Mouse (Mus musculus) midbrain, embryonic 11.5 days (tissue): ENCODE data around the gene Ctsw. TPM values are rescaled to one million over a fixed set of nuclear protein-coding genes. Genes with fewer than 3 reads are reported as not detected.

Experiments
- ATAC-seq: fragments of 200-750 bp; cut with Nextera tagmentation; 2 replicates; pipeline ENCODE4 v1.8.0; 2017; ENCODE audit warnings: moderate TSS enrichment, moderate library complexity; ENCODE audit not compliant: low FRiP score
- DNase-seq: peaks from one replicate; pipeline ENCODE4 v3.0.0; 2015; ENCODE audit warnings: low spot score; ENCODE audit errors: missing footprints
- H3K27ac ChIP-seq: fragments of 300-500 bp; sonication (generic); 2 replicates; pipeline ENCODE4 v1.5.1; 2014; ENCODE audit warnings: low read depth, low read length
- H3K27me3 ChIP-seq: fragments of 300-500 bp; sonication (generic); 2 replicates; pipeline ENCODE4 v1.6.1; 2014; ENCODE audit warnings: mild to moderate bottlenecking, low read length, moderate library complexity, mixed read lengths; ENCODE audit not compliant: control insufficient read depth, insufficient read depth
- H3K36me3 ChIP-seq: fragments of 300-500 bp; sonication (generic); 2 replicates; pipeline ENCODE4 v1.6.1; 2014; ENCODE audit warnings: mild to moderate bottlenecking, low read length, moderate library complexity, mixed read lengths; ENCODE audit not compliant: control insufficient read depth, insufficient read depth
- H3K4me1 ChIP-seq: fragments of 300-500 bp; sonication (generic); 2 replicates; pipeline ENCODE4 v1.6.1; 2014; ENCODE audit warnings: low read length; ENCODE audit not compliant: control insufficient read depth, insufficient read depth
- H3K4me2 ChIP-seq: fragments of 300-500 bp; sonication (generic); 2 replicates; pipeline ENCODE4 v1.6.1; 2014; ENCODE audit warnings: mild to moderate bottlenecking, moderate library complexity
- H3K4me3 ChIP-seq: fragments of 300-500 bp; sonication (generic); 2 replicates; pipeline ENCODE4 v1.5.1; 2014; ENCODE audit warnings: low read depth, low read length
- H3K9ac ChIP-seq: fragments of 300-500 bp; sonication (generic); 2 replicates; pipeline ENCODE4 v1.6.1; 2014; ENCODE audit warnings: low read length
- H3K9me3 ChIP-seq: fragments of 300-500 bp; sonication (generic); 2 replicates; pipeline ENCODE4 v1.6.1; 2016; ENCODE audit warnings: low read length; ENCODE audit not compliant: control insufficient read depth
- WGBS: fragments of 180-500 bp; shearing (Covaris S2); extraction: QIAGEN DNeasy Blood & Tissue Kit; methylation state at CpG from one replicate; pipeline ENCODE4 v1.1.7; 2014; 5-methylcytosine and 5-hydroxymethylcytosine counted together
- polyA plus RNA-seq: library from polyadenylated mRNA; unstranded; fragments of >200 nt; fragmentation: Nextera tagmentation; extraction: Ambion mirVana; gene quantifications from 2 replicates; pipeline ENCODE4 v1.2.1, GENCODE M21; 2014

The Ctsw gene
- polyA plus RNA-seq, 1 experiment from 2014 or later: 2.4 TPM

- 88% methylated on average over 5 of the region's 5 CpGs for WGBS
- H3K4me2 ChIP-seq: no peak overlapping the region
- no peak overlapping the region for H3K27ac ChIP-seq
- no peaks in the 10 kb centered on the region for H3K27me3 ChIP-seq
- ATAC-seq: no peak
- no peaks in the 10 kb centered on the region; the same call in none of the 2 replicates for H3K36me3 ChIP-seq
- no peak overlapping the region for H3K4me3 ChIP-seq
- no peak for DNase-seq
- no peak overlapping the region for H3K9ac ChIP-seq
- no peaks in the 10 kb centered on the region for H3K9me3 ChIP-seq
- peaks cover 15% of the 10 kb centered on the region for H3K4me1 ChIP-seq
Observed at GRCm38 (mm10) chr19:5484496-5484895, 16.2 kb upstream of the Ctsw start.

GRCm38 (mm10) chr19:5483386-5484359, 15.4 kb upstream of the Ctsw start:
- Histone ChIP-seq H3K4me1 (peaks cover 12% of the 10 kb centered on the region), H3K27me3 (no peaks in the 10 kb centered on the region), H3K36me3 (no peaks in the 10 kb centered on the region; the same call in none of the 2 replicates), H3K27ac (no peak overlapping the region), H3K9me3 (no peaks in the 10 kb centered on the region), H3K4me3 (no peak overlapping the region), H3K4me2 (no peak overlapping the region), H3K9ac (no peak overlapping the region)
- WGBS: 90% methylated on average over 19 of the region's 19 CpGs
- ATAC-seq (no peak), DNase-seq (no peak)

- H3K4me3 ChIP-seq: no peak overlapping the region
- no peaks in the 10 kb centered on the region for H3K4me1 ChIP-seq
- WGBS: 89% methylated on average over 10 of the region's 10 CpGs
- H3K9me3 ChIP-seq: no peaks in the 10 kb centered on the region
- no peaks in the 10 kb centered on the region; the same call in none of the 2 replicates for H3K36me3 ChIP-seq
- ATAC-seq (no peak), DNase-seq (no peak)
- no peak overlapping the region for H3K4me2 ChIP-seq
- no peak overlapping the region for H3K9ac ChIP-seq
- H3K27ac ChIP-seq: no peak overlapping the region
- H3K27me3 ChIP-seq: no peaks in the 10 kb centered on the region
Observed at GRCm38 (mm10) chr19:5481398-5481797, 13.1 kb upstream of the Ctsw start.

- H3K4me2 ChIP-seq: no peak overlapping the region
- no peaks in the 10 kb centered on the region for H3K27me3 ChIP-seq
- peaks cover 5% of the 10 kb centered on the region for H3K4me1 ChIP-seq
- DNase-seq: no peak
- no peak overlapping the region for H3K27ac ChIP-seq
- H3K9ac ChIP-seq: no peak overlapping the region
- WGBS: 94% methylated on average over 10 of the region's 10 CpGs
- no peaks in the 10 kb centered on the region for H3K9me3 ChIP-seq
- H3K4me3 ChIP-seq: no peak overlapping the region
- no peaks in the 10 kb centered on the region; the same call in none of the 2 replicates for H3K36me3 ChIP-seq
- ATAC-seq: no peak
Observed at GRCm38 (mm10) chr19:5480016-5480415, 11.7 kb upstream of the Ctsw start.

- DNase-seq (no peak), ATAC-seq (no peak)
- peaks cover 15% of the 10 kb centered on the region for H3K4me1 ChIP-seq
- H3K27me3 ChIP-seq: 0 out of 2 replicates have a peak, but pooled peaks cover 2% of the 10 kb centered on the region
- H3K9me3 ChIP-seq: no peaks in the 10 kb centered on the region
- no peak overlapping the region for H3K9ac ChIP-seq
- H3K27ac ChIP-seq: no peak overlapping the region
- H3K4me3 ChIP-seq: no peak overlapping the region
- no peaks in the 10 kb centered on the region; the same call in 1 of the 2 replicates for H3K36me3 ChIP-seq
- H3K4me2 ChIP-seq: no peak overlapping the region
- WGBS: 93% methylated on average over 18 of the region's 18 CpGs
Observed at GRCm38 (mm10) chr19:5477668-5478300, 9.5 kb upstream of the Ctsw start.

- Histone ChIP-seq H3K27ac (no peak overlapping the region), H3K9ac (0 out of 2 replicates have a peak overlapping the region, but pooled peaks have one; percentile 9), H3K4me1 (peaks cover 15% of the 10 kb centered on the region), H3K4me3 (no peak overlapping the region), H3K36me3 (no peaks in the 10 kb centered on the region), H3K4me2 (no peak overlapping the region), H3K9me3 (no peaks in the 10 kb centered on the region), H3K27me3 (0 out of 2 replicates have a peak, but pooled peaks cover 2% of the 10 kb centered on the region)
- WGBS: 90% methylated on average over 10 of the region's 10 CpGs
- DNase-seq (no peak), ATAC-seq (no peak)
Observed at GRCm38 (mm10) chr19:5477004-5477667, 8.8 kb upstream of the Ctsw start.

- Histone ChIP-seq H3K4me1 (peaks cover 15% of the 10 kb centered on the region), H3K4me3 (peak overlapping the region; percentile 62), H3K27me3 (0 out of 2 replicates have a peak, but pooled peaks cover 2% of the 10 kb centered on the region), H3K9ac (peak overlapping the region; percentile 88), H3K9me3 (no peaks in the 10 kb centered on the region), H3K4me2 (peak overlapping the region; percentile 95), H3K27ac (no peak overlapping the region), H3K36me3 (no peaks in the 10 kb centered on the region)
- DNase-seq (peak; percentile 91), ATAC-seq (peak; percentile 45)
- WGBS: 28% methylated on average over 13 of the region's 13 CpGs
Observed at GRCm38 (mm10) chr19:5475069-5475714, 6.9 kb upstream of the Ctsw start.

- H3K9me3 ChIP-seq: no peaks in the 10 kb centered on the region
- H3K4me2 ChIP-seq: peak overlapping the region; percentile 95
- DNase-seq: peak; percentile 93
- no peaks in the 10 kb centered on the region for H3K36me3 ChIP-seq
- peak; percentile 75 for ATAC-seq
- WGBS: under 1% methylated on average over 48 of the region's 68 CpGs
- H3K27ac ChIP-seq: no peak overlapping the region; the same call in 1 of the 2 replicates
- H3K9ac ChIP-seq: peak overlapping the region; percentile 88
- 0 out of 2 replicates have a peak, but pooled peaks cover 2% of the 10 kb centered on the region for H3K27me3 ChIP-seq
- peak overlapping the region; percentile 62 for H3K4me3 ChIP-seq
- H3K4me1 ChIP-seq: peaks cover 15% of the 10 kb centered on the region
Observed at GRCm38 (mm10) chr19:5474281-5475068, 6.2 kb upstream of the Ctsw start.
